Mouse (Mus musculus) left cerebral cortex, adult 8-10 months (tissue): ENCODE measurements around the gene Nppa. TPM values are rescaled to one million over a fixed set of nuclear protein-coding genes. Genes with fewer than 3 reads are reported as not detected.

Experiments
- DNase-seq, 2 experiments: peaks; one replicate each; pipeline ENCODE4 v3.0.0; 2022; ENCODE audit warnings: low spot score in 2 of 2
- total RNA-seq, 4 experiments: library from RNA; stranded (reverse); gene quantifications; 2 replicates each; pipeline ENCODE4 v1.2.4; 2022

Gene Nppa
- total RNA-seq, 4 experiments from 2014 or later = 0.59 to 0.74 TPM; not detected in 2

DNA sequence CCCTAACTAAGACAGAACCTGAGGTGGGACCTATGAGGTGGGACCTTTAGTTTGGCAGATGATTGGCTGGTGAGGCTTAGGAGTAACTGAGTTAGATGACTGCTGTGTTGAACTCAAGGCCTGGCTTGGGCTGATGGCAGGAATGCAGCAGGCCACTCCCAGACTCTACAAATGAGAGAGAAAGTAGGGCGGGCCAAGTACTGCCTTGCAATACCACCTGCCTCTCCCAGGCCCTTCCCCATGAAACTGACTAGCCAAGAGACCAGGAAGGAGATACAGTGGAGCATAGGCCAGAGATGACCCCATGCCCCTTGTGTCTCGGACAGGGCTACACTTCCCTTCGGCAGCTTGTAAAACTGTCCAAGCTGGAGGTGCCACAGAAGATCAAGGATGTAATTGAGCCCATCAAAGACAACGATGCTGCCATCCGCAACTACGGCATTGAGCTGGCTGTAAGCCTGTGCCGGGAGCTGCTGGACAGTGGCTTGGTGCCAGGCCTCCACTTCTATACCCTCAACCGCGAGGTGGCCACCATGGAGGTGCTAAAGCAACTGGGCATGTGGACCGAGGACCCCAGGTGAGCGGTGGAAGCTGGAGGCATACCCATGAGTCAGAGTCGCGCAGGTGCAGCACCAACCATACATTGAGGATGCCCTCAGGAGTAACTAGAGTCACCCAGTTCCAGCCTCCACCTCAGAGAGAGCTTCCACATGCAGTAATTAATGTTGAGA, 50.7 kb downstream of the Nppa start:
- DNase-seq = no peak

Other genes with a start within 250 kb of the Nppa start
- gene Zfp984, start 190.9 kb upstream of the Nppa start, total RNA-seq = 1 to 10 TPM; 1.9 to 2.6 (median 2.2) TPM
- 10 to 100 TPM; 16.4 to 22.7 (median 17.9) TPM for gene Zfp933, start 152.4 kb upstream of the Nppa start, total RNA-seq
- gene Miip, start 131.9 kb upstream of the Nppa start, total RNA-seq = 10 to 100 TPM; 12.8 to 22.9 (median 16.6) TPM
- gene Fv1, start 131.7 kb upstream of the Nppa start, total RNA-seq = 10 to 100 TPM in 2 of 4 experiments, 1 to 10 TPM in 2; 7.6 to 10.8 (median 9.9) TPM
- gene Mfn2, start 96.0 kb upstream of the Nppa start, total RNA-seq = 100 to 1,000 TPM; 181 to 227 (median 209) TPM
- 10 to 100 TPM; 12.1 to 16.3 (median 14.1) TPM for gene Plod1, start 64.0 kb upstream of the Nppa start, total RNA-seq
- 10 to 100 TPM; 26.2 to 28.7 (median 27.5) TPM for gene 2510039O18Rik, start 59.8 kb upstream of the Nppa start, total RNA-seq
- not detected for gene Nppb, start 14.9 kb upstream of the Nppa start, total RNA-seq
- gene Clcn6, start 38.1 kb downstream of the Nppa start, total RNA-seq = 10 to 100 TPM; 92.3 to 94.8 (median 93.8) TPM
- gene Mthfr, start 38.4 kb downstream of the Nppa start, total RNA-seq = 10 to 100 TPM; 26.7 to 36.9 (median 31.1) TPM
- gene Agtrap, start 87.3 kb downstream of the Nppa start, total RNA-seq = 10 to 100 TPM in 2 of 4 experiments, 1 to 10 TPM in 2; 9.1 to 13.5 (median 10.6) TPM
- 10 to 100 TPM; 15.8 to 18.8 (median 16.4) TPM for gene Mad2l2, start 129.7 kb downstream of the Nppa start, total RNA-seq
- under 1 TPM; 0.23 to 0.38 (median 0.30) TPM for gene Draxin, start 130.0 kb downstream of the Nppa start, total RNA-seq
- gene Fbxo6, start 151.4 kb downstream of the Nppa start, total RNA-seq = 10 to 100 TPM; 30.7 to 39.0 (median 36.2) TPM
- 100 to 1,000 TPM; 142 to 153 (median 149) TPM for gene Fbxo44, start 159.8 kb downstream of the Nppa start, total RNA-seq
- gene Fbxo2, start 159.9 kb downstream of the Nppa start, total RNA-seq = 100 to 1,000 TPM; 109 to 123 (median 113) TPM